Mouse (Mus musculus): ENCODE measurements around the gene Bbs9.

Bbs9 gene

DNA sequence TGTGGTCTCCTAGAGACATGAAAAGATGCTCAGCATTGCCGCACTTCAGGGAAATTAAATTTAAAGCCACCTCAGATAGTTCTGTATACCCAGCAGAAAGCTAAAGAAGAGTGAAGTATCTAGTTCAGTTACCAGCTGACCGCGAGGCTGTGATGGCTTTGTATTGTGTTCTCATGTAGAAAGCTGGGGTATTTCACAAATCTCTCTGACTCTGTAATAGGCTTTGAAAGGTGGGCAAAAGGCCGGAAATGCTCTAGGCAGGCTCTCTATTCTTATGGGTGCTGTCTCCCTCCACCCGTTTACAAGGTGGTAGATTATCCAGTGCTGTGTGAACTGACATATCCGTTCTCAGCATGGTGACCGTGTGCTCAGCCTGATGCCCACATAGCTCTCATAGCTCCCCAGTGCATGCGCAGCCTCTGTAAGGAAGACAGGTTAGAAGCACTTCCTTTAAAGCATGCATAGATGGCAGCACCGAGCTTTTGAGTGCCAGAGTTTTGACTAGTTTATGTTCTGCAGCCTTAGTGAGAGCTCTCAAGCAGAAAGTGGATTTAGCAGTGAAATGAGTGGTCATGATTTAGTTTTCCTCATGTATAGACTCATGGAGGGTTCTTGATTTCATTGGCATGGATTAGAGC lies 57.4 kb downstream of the Bbs9 start:
- peak; percentile 23 for DNase-seq (ENCODE audit: low read depth, low spot score)

DNA sequence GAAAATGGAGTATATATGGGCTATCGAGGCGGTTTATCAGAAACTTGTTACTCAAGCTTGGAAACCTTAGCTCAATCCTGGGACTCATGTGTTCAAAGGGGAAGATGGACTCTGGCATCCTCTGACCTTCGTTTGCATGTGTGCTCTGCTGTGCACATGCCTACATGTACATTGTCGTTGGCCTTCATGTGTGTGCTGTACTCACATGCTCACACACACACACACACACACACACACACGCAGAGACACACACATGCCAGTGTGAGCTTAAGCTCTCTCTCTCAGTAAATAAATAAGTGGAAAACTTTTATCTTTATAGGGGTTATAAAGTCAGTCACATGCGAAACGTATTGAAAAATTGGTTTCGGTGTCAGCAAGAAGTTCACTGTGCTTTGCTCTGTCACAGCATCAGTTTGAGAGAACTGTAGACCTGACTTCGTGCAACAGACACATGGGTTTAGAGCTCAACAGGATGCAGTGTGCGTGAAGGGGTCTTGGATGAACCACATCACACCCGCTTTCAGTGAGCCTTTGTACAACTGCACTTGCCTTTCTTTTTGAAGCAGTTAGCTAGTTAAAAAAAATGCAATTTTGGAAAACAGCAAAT lies 62.4 kb downstream of the Bbs9 start:
- no peak for DNase-seq (ENCODE audit: low read depth, low spot score)

DNA sequence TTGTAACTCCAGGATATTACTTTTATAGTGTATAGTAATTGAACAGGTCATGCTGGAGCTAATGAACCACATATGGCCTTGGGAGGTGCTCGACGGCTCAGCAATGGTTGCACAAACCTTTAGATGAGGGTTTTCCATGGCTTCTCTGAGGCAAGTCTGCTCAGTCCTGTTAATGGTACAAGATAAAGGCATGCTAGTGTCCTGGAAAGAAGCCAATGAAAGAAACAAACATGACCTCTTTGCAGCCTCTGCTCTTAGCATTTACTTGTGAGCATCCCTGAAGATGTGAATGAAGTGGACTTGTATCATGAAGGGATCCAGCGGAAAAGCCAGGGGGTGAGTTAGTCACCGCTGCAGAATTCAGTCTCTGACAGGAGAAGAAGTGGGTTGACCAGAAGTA lies 64.0 kb downstream of the Bbs9 start:
- DNase-seq (ENCODE audit: low read depth, low spot score) = no peak

DNA sequence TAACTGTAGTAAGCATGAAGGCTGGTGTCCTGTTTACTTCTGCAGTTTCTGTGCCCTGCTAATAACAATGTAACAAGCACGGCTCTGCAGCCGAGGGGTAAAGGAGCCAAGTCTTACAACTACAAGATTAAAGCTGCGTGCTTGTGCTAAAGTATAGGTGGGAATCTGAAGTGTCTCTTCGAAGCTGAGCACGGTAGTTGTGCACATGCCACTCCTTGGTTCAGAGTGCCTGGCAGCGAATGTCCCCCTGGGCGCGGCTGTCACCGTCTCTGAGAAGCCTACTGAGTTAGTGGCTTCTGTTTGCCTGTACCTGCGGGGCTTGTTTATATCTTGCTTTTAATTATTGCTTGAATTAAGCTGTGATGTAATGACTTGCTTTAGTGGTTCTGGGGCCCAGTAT lies 65.6 kb downstream of the Bbs9 start:
- no peak for DNase-seq (ENCODE audit: low read depth, low spot score)

DNA sequence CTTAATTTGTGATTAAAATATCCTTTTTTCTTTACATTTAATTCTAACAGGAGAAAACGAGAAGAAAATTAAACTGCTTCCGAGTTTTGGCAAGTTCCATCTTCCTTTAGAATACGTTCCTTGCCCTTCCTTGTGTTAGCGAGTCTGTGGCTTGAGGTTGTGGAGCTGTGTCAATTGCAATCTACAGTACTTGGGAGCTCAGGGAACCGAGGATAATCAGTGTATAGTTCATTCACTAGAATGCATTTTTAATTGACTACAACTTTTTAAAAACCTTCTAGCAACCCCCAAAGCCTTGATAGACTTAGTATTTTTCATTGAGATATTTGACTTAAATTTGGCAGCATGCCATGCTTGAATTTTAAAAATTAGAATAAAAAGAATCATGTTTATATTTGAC lies 68.0 kb downstream of the Bbs9 start:
- no peak for DNase-seq (ENCODE audit: low read depth, low spot score)

DNA sequence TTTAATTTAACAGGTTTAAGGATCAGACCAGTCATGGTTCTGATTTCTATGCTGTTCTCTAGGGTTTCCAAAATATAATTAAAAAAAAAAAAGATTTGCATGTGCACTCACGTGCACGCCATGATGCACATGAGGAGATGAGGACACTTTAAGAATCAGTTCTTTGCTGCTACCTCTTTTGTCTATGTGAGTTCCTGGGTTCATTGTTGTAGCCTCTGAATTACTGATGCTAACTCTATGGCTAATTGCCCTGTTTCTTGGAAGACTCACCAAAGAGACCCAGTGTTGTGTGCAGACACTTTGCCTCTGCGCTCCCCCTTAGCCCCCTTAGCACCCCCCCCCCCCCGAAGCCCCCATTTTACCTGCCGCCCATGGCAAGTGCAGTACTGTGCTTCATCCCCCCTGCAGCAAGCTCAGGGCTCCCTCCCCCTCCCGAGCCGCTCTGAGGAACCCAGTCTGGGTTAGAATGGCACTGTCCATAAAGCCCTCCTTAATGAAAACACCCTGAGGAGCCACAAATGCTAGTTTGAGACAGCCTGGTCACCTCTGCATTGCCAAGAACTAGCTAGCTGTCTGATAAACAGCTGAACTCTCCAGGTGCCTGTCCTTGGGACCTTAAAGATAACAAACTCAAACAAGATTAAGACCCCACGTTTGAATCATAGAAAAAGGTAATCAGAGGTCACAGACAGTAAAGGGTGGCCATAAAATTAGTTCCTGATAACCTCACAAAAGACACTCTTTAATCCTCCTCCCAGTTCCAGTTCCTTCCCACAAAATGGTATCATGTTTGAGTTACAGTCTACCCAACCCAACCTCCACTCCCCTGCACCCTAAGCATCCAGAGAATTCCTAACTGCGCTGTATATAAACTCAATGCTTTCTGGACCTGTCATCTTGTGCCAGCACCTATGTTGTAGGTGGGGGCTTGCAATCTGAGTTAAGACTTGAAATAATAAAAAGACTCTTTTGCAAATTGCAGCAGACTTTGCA lies 69.1 kb downstream of the Bbs9 start:
- no peak for DNase-seq (ENCODE audit: low read depth, low spot score)

DNA sequence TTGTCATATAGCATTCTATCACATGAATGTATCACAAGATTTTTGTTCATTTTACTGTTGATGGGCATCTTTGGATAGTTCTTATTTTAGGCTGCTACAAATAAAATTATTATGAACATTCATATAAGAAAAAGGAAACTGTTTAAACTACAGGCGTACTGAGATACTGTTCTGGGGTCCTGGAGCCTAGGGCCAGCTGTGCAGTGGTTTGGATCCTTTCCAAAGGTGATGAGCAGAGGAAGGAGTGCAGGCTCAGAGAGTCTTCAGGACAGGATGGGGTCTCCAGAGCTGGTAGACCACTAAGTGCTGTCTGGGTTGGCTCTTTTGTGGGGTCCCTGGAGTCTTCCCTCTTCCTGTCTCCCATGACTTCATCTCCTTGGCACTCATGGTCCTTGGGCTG lies 75.8 kb downstream of the Bbs9 start:
- no peak for DNase-seq (ENCODE audit: low read depth, low spot score)

DNA sequence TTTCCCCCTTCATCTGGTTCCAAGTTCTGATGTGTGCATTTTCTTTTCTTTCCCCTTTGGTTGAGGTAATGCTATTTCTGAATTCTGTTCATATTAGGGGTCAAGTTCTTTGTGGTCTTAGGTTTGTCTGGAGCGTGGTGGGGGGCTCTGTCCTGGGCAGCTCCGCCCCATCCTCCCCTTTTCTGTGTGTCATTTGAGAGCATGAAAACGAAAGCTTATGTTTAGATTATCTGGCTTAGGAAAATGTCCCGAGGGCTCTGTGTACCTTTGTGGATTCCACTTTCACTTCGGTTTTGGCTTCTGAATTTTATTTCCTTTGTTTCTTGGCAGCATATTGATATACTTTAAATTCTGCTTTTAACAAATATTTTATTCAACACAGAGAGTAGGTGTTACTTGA lies 80.6 kb downstream of the Bbs9 start:
- DNase-seq (ENCODE audit: low read depth, low spot score) = no peak

DNA sequence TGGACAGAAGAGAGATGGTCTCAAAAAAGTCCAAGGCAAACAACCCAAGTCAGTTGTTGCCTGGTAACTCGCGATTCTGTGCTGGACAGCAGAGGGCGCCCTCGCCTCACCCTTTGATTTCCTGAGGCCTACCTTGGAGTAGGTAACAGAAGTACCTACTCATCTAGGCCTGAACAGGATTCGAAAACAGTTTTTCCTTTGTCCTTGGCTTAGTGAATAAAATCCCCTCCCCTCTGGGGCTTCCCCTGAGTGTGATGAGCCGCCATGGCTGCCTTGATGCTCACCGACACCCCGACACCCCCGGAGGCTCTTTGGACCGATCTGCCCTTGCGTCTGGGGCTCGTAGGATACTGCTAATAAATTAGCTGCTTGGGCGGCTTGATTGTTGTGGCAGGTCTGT lies 82.0 kb downstream of the Bbs9 start:
- peak; percentile 22 for DNase-seq (ENCODE audit: low read depth, low spot score)

DNA sequence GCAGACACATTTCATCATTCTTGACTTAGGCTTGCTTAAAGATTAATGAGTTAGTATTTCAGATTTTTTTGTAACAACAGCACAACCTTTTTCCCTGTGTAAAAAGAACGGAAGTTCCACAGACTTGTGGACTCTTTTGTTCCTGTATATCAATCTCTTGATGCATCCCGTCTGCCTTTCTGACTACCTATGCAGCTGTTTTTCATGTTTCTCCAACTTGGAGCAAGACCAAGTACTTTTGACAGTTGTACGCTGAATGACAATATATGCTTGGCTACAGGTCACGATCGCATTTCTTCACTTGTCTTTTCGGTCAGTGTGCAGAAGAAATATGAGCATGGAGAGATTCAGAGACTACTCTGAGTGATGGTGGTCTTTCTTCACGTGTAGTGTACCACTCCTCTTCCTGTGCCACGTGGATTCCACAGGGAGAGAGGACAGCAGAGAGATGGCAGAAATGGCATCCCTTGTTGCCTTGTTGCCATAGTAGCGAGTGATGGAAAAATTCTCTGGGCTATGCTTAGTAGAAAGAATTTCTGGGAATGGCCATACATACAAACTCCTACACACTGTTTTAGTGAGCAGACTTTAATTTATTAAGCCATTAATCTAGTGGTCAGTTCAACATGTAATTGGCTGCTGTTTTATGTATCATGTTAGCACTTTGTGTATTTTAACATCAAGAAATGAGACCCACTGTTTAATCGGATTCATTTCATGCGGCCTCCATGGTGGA lies 88.3 kb downstream of the Bbs9 start:
- DNase-seq (ENCODE audit: low read depth, low spot score) = no peak

DNA sequence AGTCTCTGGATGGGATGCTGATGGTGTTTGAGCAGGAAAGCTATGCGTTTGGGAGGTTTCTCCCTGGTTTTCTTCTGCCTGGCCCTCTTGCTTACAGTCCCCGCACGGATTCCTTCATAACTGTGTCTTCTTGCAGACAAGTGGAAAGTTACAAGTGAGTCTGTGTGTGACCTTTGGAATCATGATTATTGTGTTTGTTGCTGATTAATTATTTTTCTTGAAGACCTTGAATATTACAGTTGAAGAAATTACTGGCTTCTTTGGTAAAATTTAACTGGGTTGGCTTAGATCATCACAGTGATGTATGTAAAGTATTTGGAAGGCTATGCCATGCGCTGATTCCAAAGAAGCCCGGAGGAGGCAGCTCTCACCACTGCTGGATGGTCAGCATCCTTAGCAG lies 92.2 kb downstream of the Bbs9 start:
- no peak for DNase-seq (ENCODE audit: low read depth, low spot score)

DNA sequence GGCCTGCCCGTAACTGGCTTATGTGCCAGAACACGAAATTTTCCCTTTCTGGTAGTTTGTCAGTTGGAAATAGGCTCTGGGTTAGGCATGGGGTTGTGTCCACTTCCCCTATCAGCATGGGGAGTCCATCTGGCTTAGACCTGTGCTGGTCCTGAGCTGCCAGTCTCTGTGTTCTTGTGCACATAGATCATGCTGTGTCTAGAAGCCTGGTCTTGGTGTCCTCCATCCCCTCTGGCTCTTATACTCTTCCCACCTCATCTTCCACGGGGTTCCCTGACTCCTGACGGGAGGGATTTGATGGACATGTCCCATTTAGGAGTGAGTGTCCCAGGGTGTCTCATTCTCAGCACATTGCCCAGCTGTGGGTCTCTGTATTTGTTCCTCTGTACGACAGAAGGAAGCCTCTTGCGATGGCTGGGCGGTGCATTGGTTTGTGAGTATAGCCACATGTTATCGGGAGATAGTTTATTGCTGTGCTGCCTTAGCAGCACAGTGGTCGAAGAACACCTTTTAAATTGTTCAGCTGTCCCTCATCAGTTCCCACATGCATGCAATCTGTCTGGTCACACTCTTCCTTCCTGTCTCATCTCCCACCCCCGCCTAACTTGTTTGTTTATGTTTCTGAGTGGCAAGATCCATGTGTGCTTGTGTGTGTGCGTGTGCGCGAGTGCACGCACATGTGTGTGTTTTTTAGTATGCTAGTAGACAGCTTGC lies 101.1 kb downstream of the Bbs9 start:
- no peak for DNase-seq (ENCODE audit: low read depth, low spot score)

DNA sequence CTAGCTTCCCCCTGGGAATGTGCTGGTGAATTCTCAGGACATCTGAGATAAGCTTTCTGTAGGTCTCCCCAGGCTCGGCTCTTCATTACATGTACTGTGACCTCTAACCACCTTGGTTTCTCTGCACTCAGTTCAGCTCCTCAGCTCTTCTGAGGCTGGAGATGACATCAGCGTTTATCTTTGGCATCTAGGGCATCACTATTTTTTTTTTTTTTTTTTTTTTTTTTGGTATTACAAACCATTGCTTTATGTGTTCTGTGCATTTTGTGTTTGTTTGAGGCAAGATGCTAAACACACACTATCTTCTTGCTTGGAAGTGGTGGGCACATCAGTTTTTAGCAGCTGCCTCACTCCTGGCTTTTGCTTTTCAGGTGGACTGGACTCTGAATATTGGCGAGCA lies 102.8 kb downstream of the Bbs9 start:
- DNase-seq (ENCODE audit: low read depth, low spot score) = no peak

DNA sequence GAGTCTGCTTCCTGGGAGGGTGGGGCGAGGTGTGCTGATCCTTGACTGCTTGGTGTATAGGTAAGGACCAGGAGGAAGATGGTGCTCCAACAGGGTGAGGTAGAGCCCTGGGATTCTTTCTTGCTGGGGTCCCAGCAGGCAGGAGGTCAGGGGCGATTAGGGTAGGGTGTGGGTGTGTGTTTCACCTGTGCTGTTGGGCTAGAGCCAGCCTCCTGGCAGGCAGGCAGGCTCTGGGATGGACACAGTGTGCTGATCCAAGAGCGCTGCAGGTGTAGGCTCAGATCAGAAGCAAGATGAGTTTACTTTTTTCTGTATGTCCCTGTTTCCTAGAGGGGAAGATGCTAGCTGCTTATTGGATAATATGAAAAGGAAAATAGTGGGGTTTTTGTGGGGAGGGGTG lies 108.7 kb downstream of the Bbs9 start:
- no peak for DNase-seq (ENCODE audit: low read depth, low spot score)

DNA sequence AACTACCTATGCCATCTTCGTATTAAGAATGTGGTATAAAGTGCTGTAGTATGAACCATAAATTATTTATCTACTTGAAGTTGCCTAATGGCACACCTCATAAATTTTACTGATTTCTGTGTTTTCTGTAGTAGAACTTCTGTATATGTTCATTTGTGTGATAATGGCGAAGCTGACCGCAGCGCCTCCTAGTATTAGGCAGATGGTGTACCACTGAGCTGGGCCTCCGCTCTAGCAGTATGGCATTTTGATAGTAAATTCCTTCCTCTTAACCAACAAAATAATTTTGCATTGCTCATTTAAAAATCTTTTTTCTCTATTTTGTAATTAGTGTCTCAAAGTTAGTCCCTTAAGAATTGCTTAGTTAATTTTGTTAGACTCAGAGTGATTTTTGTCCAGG lies 117.5 kb downstream of the Bbs9 start:
- DNase-seq (ENCODE audit: low read depth, low spot score) = no peak

DNA sequence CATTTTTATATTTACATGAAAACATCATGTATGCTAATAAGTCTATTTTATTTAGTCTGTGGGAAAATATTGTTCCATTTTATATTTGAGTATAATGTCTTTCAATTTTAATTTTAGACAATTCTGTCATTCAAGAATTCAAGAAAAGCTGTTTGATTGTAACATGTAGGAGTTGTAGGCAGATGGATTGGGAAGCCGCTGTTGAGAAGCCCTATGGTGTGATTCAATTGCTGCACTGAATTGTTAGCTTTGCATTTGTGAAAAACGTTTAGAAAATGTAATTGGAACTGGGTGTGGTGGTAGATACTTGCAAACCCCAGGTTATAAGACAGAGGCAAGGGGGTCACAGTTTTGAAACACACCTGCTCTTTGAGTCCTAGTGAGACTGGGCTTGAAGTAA lies 121.1 kb downstream of the Bbs9 start:
- no peak for DNase-seq (ENCODE audit: low read depth, low spot score)

DNA sequence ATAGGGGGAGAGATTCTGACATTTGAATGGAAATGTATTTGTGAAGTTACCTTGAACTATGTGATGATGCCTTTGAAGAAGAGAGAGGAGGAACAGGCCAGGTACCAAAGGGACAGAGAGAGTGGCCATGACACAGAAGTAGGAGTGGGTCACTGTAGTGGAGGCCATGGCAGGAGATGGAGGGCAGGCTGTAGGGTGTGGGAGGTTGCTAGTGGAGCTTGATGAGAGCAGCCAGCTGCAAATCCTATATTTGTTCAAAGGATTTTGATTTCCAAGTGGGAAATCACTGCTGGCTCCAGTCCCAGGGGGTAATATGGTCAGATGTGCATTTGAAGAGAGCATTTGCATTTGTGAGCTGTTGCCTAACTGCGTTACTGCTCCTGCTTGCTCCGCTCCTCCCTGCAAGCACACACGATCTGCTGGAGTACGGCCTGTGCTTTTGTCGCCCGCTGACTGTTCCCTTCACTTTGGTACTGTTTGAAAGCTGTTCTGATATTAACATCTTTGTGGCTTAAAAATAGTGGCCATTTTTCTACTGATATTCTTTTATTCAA lies 137.8 kb downstream of the Bbs9 start:
- DNase-seq (ENCODE audit: low read depth, low spot score) = no peak

DNA sequence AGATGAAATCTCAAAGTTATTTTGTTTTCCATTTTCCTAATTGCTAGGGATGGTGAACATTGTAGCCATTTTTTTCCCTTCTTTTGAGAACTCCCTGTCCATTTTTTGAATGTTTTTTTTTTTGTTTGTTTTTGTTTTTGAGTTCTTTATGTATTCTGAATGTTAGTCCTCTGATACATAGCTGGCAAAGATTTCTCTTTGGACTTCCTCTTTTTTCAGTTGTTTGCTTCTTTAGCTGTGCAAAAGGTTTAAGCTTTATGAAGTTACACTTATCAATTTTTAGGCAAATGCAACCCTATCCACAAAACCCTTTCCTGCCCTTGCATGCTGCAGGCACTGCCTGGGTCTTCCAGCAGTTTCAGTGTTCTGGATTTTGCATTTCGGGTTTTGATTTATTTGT lies 143.7 kb downstream of the Bbs9 start:
- DNase-seq (ENCODE audit: low read depth, low spot score) = no peak

DNA sequence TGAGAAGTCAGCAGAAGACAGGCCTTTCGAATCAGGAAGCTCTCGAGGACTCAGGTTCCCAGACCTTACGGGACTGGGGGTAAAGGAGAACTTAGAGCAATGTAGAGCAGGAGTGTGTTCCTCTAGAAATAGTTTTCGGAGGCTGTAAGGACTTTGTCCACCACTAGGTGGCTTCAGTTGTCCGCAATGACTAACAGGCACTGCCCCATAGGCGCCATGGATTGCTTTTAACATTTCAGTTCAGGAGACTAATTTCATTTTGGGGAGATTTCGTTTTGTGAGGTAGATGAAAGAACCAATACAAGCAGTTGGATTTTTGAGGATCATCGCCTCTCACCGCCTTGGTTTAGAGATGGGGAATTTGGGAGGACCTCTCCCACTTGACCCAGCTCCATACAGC lies 149.5 kb downstream of the Bbs9 start:
- DNase-seq (ENCODE audit: low read depth, low spot score) = peak; percentile 6

DNA sequence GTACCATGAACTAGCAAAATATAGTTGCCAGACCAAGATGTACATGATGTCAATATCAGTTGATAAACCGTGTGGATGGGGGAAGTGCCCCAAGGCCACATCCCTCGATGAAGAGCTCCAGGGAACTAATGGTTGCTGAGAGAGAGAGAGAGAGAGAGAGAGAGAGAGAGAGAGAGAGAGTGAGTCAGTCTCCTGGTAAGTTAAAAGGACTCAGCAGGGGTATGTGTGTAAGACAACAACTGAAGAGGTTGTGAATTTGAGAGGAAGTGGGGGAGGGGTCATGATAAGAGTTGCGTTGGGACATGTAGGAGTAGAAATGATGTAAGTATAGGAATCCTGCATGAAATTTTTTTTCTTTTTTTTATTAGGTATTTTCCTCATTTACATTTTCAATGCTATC lies 150.5 kb downstream of the Bbs9 start:
- no peak for DNase-seq (ENCODE audit: low read depth, low spot score)

DNA sequence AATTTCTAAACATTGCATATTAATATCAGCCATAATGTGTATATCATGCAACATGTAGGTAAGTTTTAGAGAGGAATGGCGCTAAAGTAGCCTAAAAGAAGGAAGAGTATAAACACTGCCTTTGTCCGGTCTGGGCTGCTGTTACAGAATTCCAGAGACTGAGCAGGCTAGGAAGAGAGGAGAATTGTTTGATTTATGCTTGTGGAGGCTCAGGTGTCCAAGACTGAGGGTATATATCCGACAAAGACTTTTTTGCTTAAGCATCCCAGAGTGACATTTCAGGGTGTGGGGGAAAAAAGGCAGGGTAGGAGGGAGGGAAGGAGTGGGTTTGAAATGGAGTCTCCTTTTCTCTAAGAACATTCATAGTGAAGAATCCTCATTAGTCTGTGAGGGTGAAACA lies 152.4 kb downstream of the Bbs9 start:
- DNase-seq (ENCODE audit: low read depth, low spot score) = no peak
